Mouse (Mus musculus) embryo, embryonic 11.5 days (tissue): ENCODE measurements at regions not wholly inside any gene's neighbourhood (a gene's known extent, or its start where the extent isn't known, plus 50 kb on each side); places are given as distances from the start of the nearest gene placed in this dataset.

Experiments used
- DNase-seq: peaks from one replicate; pipeline ENCODE4 v3.0.0-alpha.2; 2012; ENCODE audit warnings: low read depth, low spot score

GRCm38 (mm10) chr12:44145321-44145720, 64.8 kb downstream of the Dnajb9 start:
- DNase-seq: no peak

- DNase-seq: no peak
These were observed 71.1 kb downstream of the Dnajb9 start for GRCm38 (mm10) chr12:44139026-44139425.

DNA sequence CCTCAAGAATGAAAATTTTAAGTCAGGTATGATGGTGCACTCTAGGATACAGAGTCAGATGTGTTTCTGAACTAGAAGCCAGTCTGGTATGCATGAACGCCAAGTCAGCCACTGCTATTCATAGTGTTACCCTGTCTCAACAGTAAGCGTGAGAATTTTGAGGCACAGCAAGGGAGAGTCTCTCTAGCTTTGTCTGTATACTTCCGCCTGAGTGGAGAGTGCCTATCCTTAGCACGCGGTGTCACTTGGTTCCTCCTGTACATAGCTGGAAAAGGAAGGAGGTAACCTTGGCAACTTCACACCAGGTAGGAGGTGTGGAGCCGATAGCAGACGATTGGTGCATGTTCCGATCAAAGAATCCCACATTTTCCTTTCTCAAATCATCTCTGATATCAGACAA, 81.3 kb downstream of the Dnajb9 start:
- no peak for DNase-seq

DNA sequence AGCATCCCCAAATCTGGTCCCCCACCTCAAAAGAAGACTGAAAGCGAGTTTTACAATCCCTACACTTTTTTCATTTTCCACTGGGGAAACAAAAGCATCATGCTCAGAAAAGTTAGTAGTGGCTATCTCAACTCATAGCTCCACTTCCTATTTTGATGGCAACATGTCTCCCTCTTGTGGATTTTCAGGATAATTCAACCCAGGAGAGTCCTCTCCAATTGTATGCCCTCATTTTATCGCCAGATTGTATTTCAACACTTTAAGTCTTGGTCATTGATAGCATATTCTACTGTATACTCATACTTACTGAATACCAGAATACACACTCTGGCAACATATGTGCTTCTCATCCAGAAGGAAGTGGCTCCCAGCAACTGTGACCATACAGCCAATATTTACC, 105.0 kb downstream of the Dnajb9 start:
- DNase-seq: peak; percentile 8

DNA sequence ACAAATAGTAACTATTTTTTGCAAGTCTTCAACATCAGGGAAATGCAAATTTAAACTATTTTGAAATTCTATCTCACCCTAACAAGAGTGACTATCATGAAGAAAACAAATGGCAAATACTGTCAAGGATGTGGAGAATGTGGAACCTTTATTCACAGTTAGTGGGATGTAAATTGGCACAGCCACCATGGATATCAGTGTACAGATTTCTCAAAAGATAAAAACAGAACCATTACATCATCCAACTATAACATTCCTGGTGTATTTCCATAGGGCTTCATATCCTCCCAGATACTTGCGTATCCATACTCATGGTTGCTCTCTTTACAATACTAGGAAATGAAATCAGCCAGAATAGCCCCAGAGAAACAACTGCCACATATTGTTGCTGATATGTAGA, 110.9 kb downstream of the Dnajb9 start:
- no peak for DNase-seq

DNA sequence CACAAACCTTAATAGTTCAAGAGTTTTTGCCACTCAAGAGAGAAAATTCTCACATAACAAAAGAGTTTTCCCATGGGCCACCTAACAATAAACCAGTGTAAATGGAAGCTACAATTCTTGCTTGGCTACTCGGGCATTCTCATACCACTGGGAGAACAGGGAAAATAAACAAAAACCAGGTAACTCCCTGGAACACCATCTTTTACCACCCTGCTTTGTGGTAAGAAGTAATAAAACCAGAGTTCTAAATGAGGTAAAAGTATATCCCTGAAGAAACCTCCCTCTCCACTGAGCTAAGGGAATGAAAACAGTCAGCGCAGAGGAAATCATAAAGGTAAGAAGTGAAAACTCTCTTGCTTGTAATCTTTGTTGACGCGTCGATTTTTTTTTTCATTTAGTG, 138.4 kb downstream of the Dnajb9 start:
- no peak for DNase-seq

GRCm38 (mm10) chr12:44056493-44057163, 153.5 kb downstream of the Dnajb9 start:
- DNase-seq: no peak

GRCm38 (mm10) chr12:44045806-44046205, 164.3 kb downstream of the Dnajb9 start:
- no peak for DNase-seq

DNA sequence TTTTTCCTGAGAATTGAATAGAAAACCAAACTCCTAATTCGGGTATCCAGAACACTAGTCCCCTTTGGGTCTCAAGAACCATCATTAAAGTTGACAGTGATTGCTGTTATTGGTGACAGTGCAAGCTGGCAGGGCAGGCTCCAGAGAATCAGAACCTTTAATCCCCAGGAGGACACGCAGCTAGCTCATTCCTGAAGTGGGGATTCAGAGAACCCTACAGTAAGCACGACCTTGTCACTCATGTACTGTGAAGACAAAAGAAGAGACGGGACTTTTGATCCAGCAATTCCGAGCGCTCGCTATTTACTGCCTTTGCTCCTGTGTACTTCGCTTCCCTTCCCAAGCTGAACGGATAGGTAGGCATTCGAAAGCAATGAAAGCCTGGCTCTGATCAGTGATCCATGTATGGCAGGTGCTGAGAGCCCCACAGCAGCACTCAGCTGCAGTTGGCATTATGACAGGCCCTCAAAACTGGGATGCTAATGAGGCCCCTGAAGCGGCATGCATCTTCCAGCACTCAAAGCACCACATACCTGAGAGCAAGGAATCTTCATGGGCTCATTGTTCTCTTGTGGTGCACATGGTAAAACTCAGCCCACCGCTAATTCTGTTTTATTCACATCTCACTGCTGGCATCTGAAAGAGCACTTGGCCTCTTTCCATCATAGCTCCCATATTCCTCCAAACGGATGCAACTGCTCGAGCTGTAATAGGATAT, 165.6 kb downstream of the Dnajb9 start:
- no peak for DNase-seq

DNA sequence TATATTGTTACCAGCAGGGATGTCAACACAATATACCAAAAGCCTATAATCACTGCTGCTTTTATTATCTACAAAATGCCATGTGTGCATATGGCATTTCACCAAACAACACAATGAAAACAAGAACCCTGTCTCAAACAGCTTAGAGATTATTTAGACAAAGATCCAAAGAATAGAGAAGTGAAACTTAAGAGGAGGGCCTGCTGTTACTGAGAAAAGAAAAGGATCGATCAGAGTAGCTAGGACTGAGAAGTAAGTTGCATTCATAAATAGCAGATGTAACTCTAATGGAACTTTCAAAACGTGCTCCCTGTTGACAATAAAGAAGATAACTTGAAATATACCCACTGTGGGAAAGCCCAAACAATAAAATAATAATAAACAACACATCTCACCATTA, 203.3 kb downstream of the Dnajb9 start:
- DNase-seq: no peak

DNA sequence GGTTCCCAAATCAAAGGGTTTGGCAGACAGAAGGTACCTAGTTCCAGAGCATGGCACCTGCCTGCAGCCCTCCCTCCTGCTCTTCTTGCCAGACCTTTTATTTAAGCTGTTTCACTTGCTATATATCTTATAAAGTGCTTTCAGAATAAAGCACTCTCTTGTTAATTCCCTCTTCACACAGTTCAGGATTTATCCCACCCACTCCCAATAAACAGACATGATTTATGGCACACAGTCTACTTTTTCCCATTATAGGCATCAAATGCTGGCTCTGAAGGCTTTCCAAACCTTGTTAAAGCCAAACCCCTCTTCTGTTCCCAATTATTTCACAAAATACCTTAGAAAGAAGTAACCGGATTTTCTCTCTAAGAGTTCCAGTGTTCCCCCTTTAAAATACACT, 226.6 kb downstream of the Dnajb9 start:
- no peak for DNase-seq

GRCm38 (mm10) chr12:43963973-43964372, 246.2 kb downstream of the Dnajb9 start:
- no peak for DNase-seq

- no peak for DNase-seq
These were observed 247.5 kb downstream of the Dnajb9 start for GRCm38 (mm10) chr12:43962551-43963120.

DNA sequence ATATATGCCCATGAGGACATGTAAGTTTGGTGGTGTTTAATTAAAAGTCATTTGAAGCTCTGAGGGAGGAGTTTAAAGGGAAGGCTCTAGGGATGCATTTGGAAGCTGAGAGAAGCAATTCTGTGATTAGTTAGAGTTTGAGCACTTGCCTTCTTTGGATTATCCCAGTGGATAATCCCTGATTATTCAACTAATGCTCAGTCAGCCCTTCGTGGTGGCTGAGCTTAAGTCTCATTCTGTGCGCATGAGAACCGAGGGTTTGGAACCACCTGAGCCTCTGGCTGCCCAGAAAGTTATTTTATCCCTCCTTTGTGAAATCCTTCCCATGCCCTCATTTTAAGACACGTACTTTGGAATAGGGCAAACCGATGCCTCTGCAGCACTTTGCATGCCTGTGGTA, 285.9 kb downstream of the Dnajb9 start:
- DNase-seq: no peak

GRCm38 (mm10) chr12:43920396-43920795, 289.7 kb downstream of the Dnajb9 start:
- DNase-seq: no peak

GRCm38 (mm10) chr12:43919114-43919513, 291.0 kb downstream of the Dnajb9 start:
- no peak for DNase-seq

- DNase-seq: no peak
These were observed 293.3 kb downstream of the Dnajb9 start for GRCm38 (mm10) chr12:43916779-43917178.

DNA sequence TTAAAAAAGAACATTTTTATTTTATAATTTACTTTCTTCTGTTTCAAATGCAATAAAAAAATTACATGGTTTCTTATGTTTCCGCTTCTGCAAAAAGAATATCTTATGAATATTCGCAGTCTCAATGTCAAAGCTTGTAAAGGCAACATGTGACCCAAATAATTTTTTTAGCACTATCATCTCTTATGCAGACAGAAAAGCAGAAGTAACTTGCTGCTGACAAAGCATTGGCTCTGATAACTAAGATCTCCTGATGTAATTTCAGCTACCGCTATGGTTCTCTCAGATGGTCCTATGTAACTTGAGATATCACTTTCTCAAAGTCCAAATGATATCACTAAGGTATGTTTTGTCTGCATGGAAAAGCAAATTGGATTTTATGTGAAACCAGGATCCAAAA, 310.9 kb downstream of the Dnajb9 start:
- DNase-seq: no peak

- no peak for DNase-seq
These were observed 324.5 kb downstream of the Dnajb9 start for GRCm38 (mm10) chr12:43885596-43885995.

DNA sequence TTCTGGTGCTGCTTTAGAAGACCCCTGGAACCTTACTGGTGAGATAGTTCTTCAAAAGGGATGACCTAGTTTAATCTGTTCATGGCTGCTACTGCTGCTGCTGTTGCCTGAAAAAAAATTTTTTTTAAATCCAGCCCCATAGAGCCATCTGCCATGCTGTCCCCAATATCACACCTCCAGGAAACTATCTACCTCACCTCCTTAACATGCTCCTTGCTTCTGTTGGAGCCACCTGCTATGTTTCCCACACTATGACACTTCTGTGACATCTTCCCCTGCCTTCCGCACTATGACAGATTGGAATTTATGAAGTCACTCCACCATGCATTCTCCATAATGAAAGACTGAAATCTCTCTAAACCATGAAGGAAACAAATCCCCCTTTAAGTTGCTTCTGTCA, 349.6 kb downstream of the Dnajb9 start:
- no peak for DNase-seq

GRCm38 (mm10) chr12:43856370-43856769, 353.8 kb downstream of the Dnajb9 start:
- no peak for DNase-seq

- no peak for DNase-seq
These were observed 357.9 kb downstream of the Dnajb9 start for GRCm38 (mm10) chr12:43852246-43852645.
